Mouse (Mus musculus) midbrain, embryonic 13.5 days (tissue): ENCODE data around the gene Antxr1. TPM values are rescaled to one million over a fixed set of nuclear protein-coding genes. Genes with fewer than 3 reads are reported as not detected.

Experiments used
- ATAC-seq: fragments of 200-750 bp; cut with Nextera tagmentation; 2 replicates; pipeline ENCODE4 v1.8.0; 2017; ENCODE audit warnings: mild to moderate bottlenecking, moderate TSS enrichment, moderate library complexity
- H3K27ac ChIP-seq: fragments of 300-500 bp; sonication (generic); 2 replicates; pipeline ENCODE4 v1.5.1; 2015; ENCODE audit warnings: inconsistent platforms, mild to moderate bottlenecking, moderate library complexity
- H3K27me3 ChIP-seq: fragments of 300-500 bp; sonication (generic); 2 replicates; pipeline ENCODE4 v1.6.1; 2015; ENCODE audit warnings: mild to moderate bottlenecking, inconsistent platforms
- H3K36me3 ChIP-seq: fragments of 300-500 bp; sonication (generic); 2 replicates; pipeline ENCODE4 v1.6.1; 2015; ENCODE audit warnings: mild to moderate bottlenecking, inconsistent platforms
- H3K4me1 ChIP-seq: fragments of 300-500 bp; sonication (generic); replicated peaks from 2 replicates; pipeline ENCODE4 v1.6.1; 2015; ENCODE audit warnings: inconsistent platforms
- H3K4me2 ChIP-seq: fragments of 300-500 bp; sonication (generic); replicated peaks from 2 replicates; pipeline ENCODE4 v1.6.1; 2015; ENCODE audit warnings: moderate library complexity, mild to moderate bottlenecking, inconsistent platforms
- H3K4me3 ChIP-seq: fragments of 300-500 bp; sonication (generic); replicated peaks from 2 replicates; pipeline ENCODE4 v1.5.1; 2015; ENCODE audit warnings: mild to moderate bottlenecking, inconsistent platforms
- H3K9ac ChIP-seq: fragments of 300-500 bp; sonication (generic); replicated peaks from 2 replicates; pipeline ENCODE4 v1.6.1; 2015; ENCODE audit warnings: mild to moderate bottlenecking, inconsistent platforms
- H3K9me3 ChIP-seq: fragments of 300-500 bp; sonication (generic); 2 replicates; pipeline ENCODE4 v1.6.1; 2016; ENCODE audit warnings: mild to moderate bottlenecking, inconsistent platforms
- WGBS: fragments of 180-500 bp; shearing (Covaris S2); methylation state at CpG from one replicate; pipeline ENCODE4 v1.1.7; 2015; 5-methylcytosine and 5-hydroxymethylcytosine counted together
- polyA plus RNA-seq: library from polyadenylated mRNA; unstranded; fragments of >200 nt; fragmentation: Nextera tagmentation; extraction: Ambion mirVana; gene quantifications from 2 replicates; pipeline ENCODE4 v1.2.1, GENCODE M21; 2015

Gene Antxr1
- polyA plus RNA-seq, 1 experiment from 2014 or later = 2.9 TPM

GRCm38 (mm10) chr6:87123406-87123805 lies 212.2 kb downstream of the Antxr1 start:
- WGBS = 90% methylated on average over 6 of the region's 6 CpGs
- Histone ChIP-seq H3K36me3 (no peaks in the 10 kb centered on the region), H3K4me3 (no peak overlapping the region), H3K9me3 (no peaks in the 10 kb centered on the region), H3K9ac (no peak overlapping the region), H3K4me2 (no peak overlapping the region), H3K27me3 (no peaks in the 10 kb centered on the region), H3K4me1 (no peaks in the 10 kb centered on the region), H3K27ac (no peak overlapping the region)
- ATAC-seq = no peak

GRCm38 (mm10) chr6:87121961-87122360 lies 213.7 kb downstream of the Antxr1 start:
- no peak overlapping the region for H3K9ac ChIP-seq
- no peak overlapping the region for H3K4me2 ChIP-seq
- H3K36me3 ChIP-seq = no peaks in the 10 kb centered on the region
- H3K27me3 ChIP-seq = no peaks in the 10 kb centered on the region
- no peak overlapping the region for H3K4me3 ChIP-seq
- no peaks in the 10 kb centered on the region for H3K9me3 ChIP-seq
- ATAC-seq = no peak
- WGBS = 90% methylated on average over 7 of the region's 7 CpGs
- H3K4me1 ChIP-seq = no peaks in the 10 kb centered on the region
- no peak overlapping the region for H3K27ac ChIP-seq

GRCm38 (mm10) chr6:87120661-87121060 lies 215.0 kb downstream of the Antxr1 start:
- no peaks in the 10 kb centered on the region for H3K36me3 ChIP-seq
- no peak for ATAC-seq
- H3K27me3 ChIP-seq = no peaks in the 10 kb centered on the region
- 91% methylated on average over 6 of the region's 6 CpGs for WGBS
- no peaks in the 10 kb centered on the region for H3K9me3 ChIP-seq
- no peak overlapping the region for H3K4me3 ChIP-seq
- H3K4me1 ChIP-seq = no peaks in the 10 kb centered on the region
- no peak overlapping the region for H3K9ac ChIP-seq
- H3K4me2 ChIP-seq = no peak overlapping the region
- no peak overlapping the region for H3K27ac ChIP-seq

GRCm38 (mm10) chr6:87119975-87120374 lies 215.6 kb downstream of the Antxr1 start:
- no peak overlapping the region for H3K4me3 ChIP-seq
- H3K27ac ChIP-seq = no peak overlapping the region
- H3K4me1 ChIP-seq = no peaks in the 10 kb centered on the region
- no peaks in the 10 kb centered on the region for H3K9me3 ChIP-seq
- no peak overlapping the region for H3K9ac ChIP-seq
- ATAC-seq = no peak
- no peaks in the 10 kb centered on the region for H3K36me3 ChIP-seq
- H3K4me2 ChIP-seq = no peak overlapping the region
- H3K27me3 ChIP-seq = no peaks in the 10 kb centered on the region
- WGBS = 89% methylated on average over 4 of the region's 4 CpGs

- H3K9me3 ChIP-seq = no peaks in the 10 kb centered on the region
- 94% methylated on average over 20 of the region's 20 CpGs for WGBS
- ATAC-seq = no peak
These were observed 216.4 kb downstream of the Antxr1 start for GRCm38 (mm10) chr6:87119066-87119837.

GRCm38 (mm10) chr6:87116596-87116995 lies 219.0 kb downstream of the Antxr1 start:
- Histone ChIP-seq H3K27me3 (no peaks in the 10 kb centered on the region), H3K4me1 (no peaks in the 10 kb centered on the region), H3K9me3 (no peaks in the 10 kb centered on the region), H3K9ac (no peak overlapping the region), H3K4me2 (no peak overlapping the region), H3K27ac (no peak overlapping the region), H3K36me3 (no peaks in the 10 kb centered on the region), H3K4me3 (no peak overlapping the region)
- ATAC-seq = no peak
- 85% methylated on average over 7 of the region's 7 CpGs for WGBS

More at GRCm38 (mm10) chr6:87119066-87119837, 216.4 kb downstream of the Antxr1 start:
- no peak overlapping the region for H3K4me3 ChIP-seq
- H3K27ac ChIP-seq = no peak overlapping the region
- H3K4me2 ChIP-seq = no peak overlapping the region
- no peaks in the 10 kb centered on the region for H3K36me3 ChIP-seq
- H3K27me3 ChIP-seq = no peaks in the 10 kb centered on the region
- no peaks in the 10 kb centered on the region for H3K4me1 ChIP-seq
- H3K9ac ChIP-seq = no peak overlapping the region

- Histone ChIP-seq H3K9me3 (no peaks in the 10 kb centered on the region), H3K36me3 (no peaks in the 10 kb centered on the region), H3K4me3 (no peak overlapping the region), H3K4me2 (no peak overlapping the region), H3K4me1 (no peaks in the 10 kb centered on the region), H3K27me3 (no peaks in the 10 kb centered on the region), H3K9ac (no peak overlapping the region), H3K27ac (no peak overlapping the region)
- 95% methylated on average over 2 of the region's 2 CpGs for WGBS
- no peak for ATAC-seq
These were observed 219.6 kb downstream of the Antxr1 start for GRCm38 (mm10) chr6:87115981-87116380.

- H3K9ac ChIP-seq = no peak overlapping the region
- no peak for ATAC-seq
- H3K4me3 ChIP-seq = no peak overlapping the region
- no peaks in the 10 kb centered on the region for H3K4me1 ChIP-seq
- no peaks in the 10 kb centered on the region for H3K9me3 ChIP-seq
- no peaks in the 10 kb centered on the region for H3K27me3 ChIP-seq
- 87% methylated on average over 6 of the region's 6 CpGs for WGBS
- H3K27ac ChIP-seq = no peak overlapping the region
- H3K4me2 ChIP-seq = no peak overlapping the region
- no peaks in the 10 kb centered on the region for H3K36me3 ChIP-seq
These were observed 223.5 kb downstream of the Antxr1 start for GRCm38 (mm10) chr6:87112125-87112524.

- Histone ChIP-seq H3K4me2 (no peak overlapping the region), H3K36me3 (no peaks in the 10 kb centered on the region), H3K9ac (no peak overlapping the region), H3K27me3 (no peaks in the 10 kb centered on the region), H3K27ac (no peak overlapping the region), H3K4me3 (no peak overlapping the region), H3K4me1 (no peaks in the 10 kb centered on the region), H3K9me3 (no peaks in the 10 kb centered on the region)
- WGBS = 85% methylated on average over 1 of the region's 1 CpGs
- ATAC-seq = no peak
These were observed 224.1 kb downstream of the Antxr1 start for GRCm38 (mm10) chr6:87111493-87111892.

GRCm38 (mm10) chr6:87104123-87104796 lies 231.4 kb downstream of the Antxr1 start, which contains the start of gene D6Ertd527e:
Gene D6Ertd527e (plus strand): TSS chr6:87104746.
- Histone ChIP-seq H3K4me2 (no peak within 1 kb of the TSS), H3K4me1 (peaks cover 5% of the 10 kb centered on the region; the same call in 1 of the 2 replicates), H3K9ac (no peak within 1 kb of the TSS), H3K27ac (no peak within 1 kb of the TSS), H3K36me3 (no peaks in the 10 kb centered on the region), H3K4me3 (no peak within 1 kb of the TSS), H3K27me3 (no peaks in the 10 kb centered on the region), H3K9me3 (no peaks in the 10 kb centered on the region)
- WGBS = 87% methylated on average over 11 of the region's 11 CpGs
- no peak for ATAC-seq

GRCm38 (mm10) chr6:87103314-87103713 lies 232.3 kb downstream of the Antxr1 start:
- Histone ChIP-seq H3K9me3 (no peaks in the 10 kb centered on the region), H3K4me3 (no peak overlapping the region), H3K27me3 (no peaks in the 10 kb centered on the region), H3K4me2 (no peak overlapping the region), H3K4me1 (peaks cover 5% of the 10 kb centered on the region; the same call in 1 of the 2 replicates), H3K9ac (no peak overlapping the region), H3K27ac (no peak overlapping the region), H3K36me3 (no peaks in the 10 kb centered on the region)
- WGBS = 88% methylated on average over 1 of the region's 1 CpGs
- no peak for ATAC-seq

- Histone ChIP-seq H3K36me3 (no peaks in the 10 kb centered on the region), H3K4me2 (no peak overlapping the region), H3K4me3 (no peak overlapping the region), H3K9me3 (no peaks in the 10 kb centered on the region), H3K27me3 (no peaks in the 10 kb centered on the region), H3K4me1 (peaks cover 5% of the 10 kb centered on the region; the same call in 1 of the 2 replicates), H3K27ac (no peak overlapping the region), H3K9ac (no peak overlapping the region)
- WGBS = 32% methylated on average over 7 of the region's 7 CpGs
- no peak for ATAC-seq
These were observed 233.2 kb downstream of the Antxr1 start for GRCm38 (mm10) chr6:87102421-87102911.
